In genomic region chr17:70878237-70878636, GRCm38 (mm10) we compare ENCODE assay signal across 12 mouse cellular contexts.
"Had no signal": no experiment of that assay in that cellular context is flagged by ENCODE, and none has a peak within 500 bp of the region (broad histone marks: within the 10 kb centered on the region; RNA-seq: fewer than 3 reads in every experiment).

No protein-coding gene starts in this region.

- DNase-seq: kidney, postnatal 25 days; layer of hippocampus, postnatal 36 days; left cerebral cortex, postnatal 4 days; liver, postnatal 0 days; lung, postnatal 10 days; lung, postnatal 36 days; right cerebral cortex, adult 18-20 months; right cerebral cortex, postnatal 14 days; right cerebral cortex, postnatal 4 days; thymus, adult 2 months; thymus, postnatal 14 days; thymus, postnatal 4 days had no signal
